Mouse (Mus musculus) retina, embryonic 14.5 days (tissue): ENCODE measurements around the gene Gm20696.

Source experiments
- DNase-seq: peaks from one replicate; pipeline ENCODE4 v3.0.0-alpha.2; 2015; ENCODE audit warnings: low spot score

The Gm20696 gene

GRCm38 (mm10) chr6:99485217-99485883, 181.2 kb downstream of the Gm20696 start:
- DNase-seq = peak; percentile 54

GRCm38 (mm10) chr6:99484884-99485216, 181.7 kb downstream of the Gm20696 start:
- no peak for DNase-seq

GRCm38 (mm10) chr6:99484197-99484725, 182.3 kb downstream of the Gm20696 start:
- no peak for DNase-seq

GRCm38 (mm10) chr6:99483556-99483955, 183.0 kb downstream of the Gm20696 start:
- DNase-seq = no peak

- peak; percentile 37 for DNase-seq
These were observed 185.0 kb downstream of the Gm20696 start for GRCm38 (mm10) chr6:99481568-99481967.

- no peak for DNase-seq
These were observed 187.5 kb downstream of the Gm20696 start for GRCm38 (mm10) chr6:99478873-99479650.

- no peak for DNase-seq
These were observed 191.6 kb downstream of the Gm20696 start for GRCm38 (mm10) chr6:99475040-99475439.

- no peak for DNase-seq
These were observed 195.7 kb downstream of the Gm20696 start for GRCm38 (mm10) chr6:99470906-99471305.

GRCm38 (mm10) chr6:99469134-99469834, 197.3 kb downstream of the Gm20696 start:
- no peak for DNase-seq

GRCm38 (mm10) chr6:99467831-99468230, 198.8 kb downstream of the Gm20696 start:
- DNase-seq = peak; percentile 60

GRCm38 (mm10) chr6:99467109-99467508, 199.5 kb downstream of the Gm20696 start:
- DNase-seq = peak; percentile 81

GRCm38 (mm10) chr6:99466354-99466753, 200.2 kb downstream of the Gm20696 start:
- DNase-seq = no peak

- no peak for DNase-seq
These were observed 202.1 kb downstream of the Gm20696 start for GRCm38 (mm10) chr6:99464449-99464848.

GRCm38 (mm10) chr6:99463906-99464305, 202.7 kb downstream of the Gm20696 start:
- DNase-seq = no peak

GRCm38 (mm10) chr6:99458775-99459174, 207.8 kb downstream of the Gm20696 start:
- DNase-seq = no peak

GRCm38 (mm10) chr6:99453763-99454520, 212.7 kb downstream of the Gm20696 start:
- DNase-seq = no peak

GRCm38 (mm10) chr6:99452638-99453185, 213.9 kb downstream of the Gm20696 start:
- no peak for DNase-seq

GRCm38 (mm10) chr6:99451479-99451878, 215.1 kb downstream of the Gm20696 start:
- no peak for DNase-seq

GRCm38 (mm10) chr6:99447447-99447846, 219.2 kb downstream of the Gm20696 start:
- DNase-seq = no peak

GRCm38 (mm10) chr6:99446801-99447415, 219.7 kb downstream of the Gm20696 start:
- no peak for DNase-seq

- DNase-seq = no peak
These were observed 223.1 kb downstream of the Gm20696 start for GRCm38 (mm10) chr6:99443460-99443859.
